Mouse (Mus musculus) stomach, embryonic 14.5 days (tissue): Measurements from ENCODE around the gene Gnat2. TPM values are rescaled to one million over a fixed set of nuclear protein-coding genes. Genes with fewer than 3 reads are reported as not detected.

ENCODE experiments used
- ATAC-seq: fragments of 200-750 bp; cut with Nextera tagmentation; 2 replicates; pipeline ENCODE4 v1.8.0; 2017; ENCODE audit warnings: low read depth, moderate TSS enrichment; ENCODE audit not compliant: insufficient number of reproducible peaks, insufficient read depth, low FRiP score
- H3K27ac ChIP-seq: fragments of 300-500 bp; sonication (generic); 2 replicates; pipeline ENCODE4 v1.5.1; 2014; ENCODE audit warnings: mild to moderate bottlenecking, low read length, moderate library complexity, mixed read lengths
- H3K27me3 ChIP-seq: fragments of 300-500 bp; sonication (generic); 2 replicates; pipeline ENCODE4 v1.6.1; 2014; ENCODE audit warnings: low read length, control low read depth, mixed read lengths; ENCODE audit not compliant: control insufficient read depth, insufficient read depth
- H3K36me3 ChIP-seq: fragments of 300-500 bp; sonication (generic); 2 replicates; pipeline ENCODE4 v1.6.1; 2014; ENCODE audit warnings: mild to moderate bottlenecking, control low read depth, low read length, moderate library complexity, mixed read lengths; ENCODE audit not compliant: control insufficient read depth, insufficient read depth
- H3K4me1 ChIP-seq: fragments of 300-500 bp; sonication (generic); 2 replicates; pipeline ENCODE4 v1.6.1; 2014; ENCODE audit warnings: low read length, control low read depth, mixed read lengths; ENCODE audit not compliant: control insufficient read depth, insufficient read depth
- H3K4me2 ChIP-seq: fragments of 300-500 bp; sonication (generic); replicated peaks from 2 replicates; pipeline ENCODE4 v1.6.1; 2014; ENCODE audit warnings: low read depth, low read length, control low read depth
- H3K4me3 ChIP-seq: fragments of 300-500 bp; sonication (generic); 2 replicates; pipeline ENCODE4 v1.5.1; 2014; ENCODE audit warnings: low read depth, low read length, control low read depth
- H3K9ac ChIP-seq: fragments of 300-500 bp; sonication (generic); replicated peaks from 2 replicates; pipeline ENCODE4 v1.6.1; 2014; ENCODE audit warnings: low read depth, mild to moderate bottlenecking, control low read depth, low read length, moderate library complexity, mixed read lengths
- H3K9me3 ChIP-seq: fragments of 300-500 bp; sonication (generic); 2 replicates; pipeline ENCODE4 v1.6.1; 2016; ENCODE audit warnings: low read depth, low read length, control low read depth; ENCODE audit not compliant: control insufficient read depth
- WGBS: fragments of 180-500 bp; shearing (Covaris S2); extraction: QIAGEN DNeasy Blood & Tissue Kit; methylation state at CpG from one replicate; pipeline ENCODE4 v1.1.7; 2014; 5-methylcytosine and 5-hydroxymethylcytosine counted together
- polyA plus RNA-seq: library from polyadenylated mRNA; unstranded; fragments of >200 nt; fragmentation: Nextera tagmentation; extraction: Ambion mirVana; gene quantifications from 2 replicates; pipeline ENCODE4 v1.2.1, GENCODE M21; 2014

Gene Gnat2
- polyA plus RNA-seq, 1 experiment from 2014 or later, result 0.51 TPM

- H3K27ac ChIP-seq, result no peak overlapping the region
- ATAC-seq, result no peak
- H3K36me3 ChIP-seq, result no peaks in the 10 kb centered on the region
- H3K27me3 ChIP-seq, result no peaks in the 10 kb centered on the region
- no peak overlapping the region for H3K4me3 ChIP-seq
- H3K4me1 ChIP-seq, result no peaks in the 10 kb centered on the region
- no peaks in the 10 kb centered on the region for H3K9me3 ChIP-seq
- H3K4me2 ChIP-seq, result no peak overlapping the region
- no peak overlapping the region for H3K9ac ChIP-seq
- 75% methylated on average over 9 of the region's 9 CpGs for WGBS
Observed at GRCm38 (mm10) chr3:108065551-108065950, 27.0 kb upstream of the Gnat2 start.

- H3K4me3 ChIP-seq, result no peak overlapping the region
- no peaks in the 10 kb centered on the region for H3K27me3 ChIP-seq
- no peaks in the 10 kb centered on the region for H3K9me3 ChIP-seq
- no peak overlapping the region for H3K9ac ChIP-seq
- 70% methylated on average over 6 of the region's 6 CpGs for WGBS
- no peak overlapping the region for H3K27ac ChIP-seq
- ATAC-seq, result no peak
- peaks cover 5% of the 10 kb centered on the region; the same call in 1 of the 2 replicates for H3K36me3 ChIP-seq
- no peak overlapping the region for H3K4me2 ChIP-seq
- H3K4me1 ChIP-seq, result no peaks in the 10 kb centered on the region
Observed at GRCm38 (mm10) chr3:108067370-108067934, 25.1 kb upstream of the Gnat2 start.

- Histone ChIP-seq H3K4me2 (no peak overlapping the region), H3K27ac (no peak overlapping the region), H3K4me3 (no peak overlapping the region), H3K36me3 (peaks cover 5% of the 10 kb centered on the region; the same call in 1 of the 2 replicates), H3K9me3 (no peaks in the 10 kb centered on the region), H3K27me3 (no peaks in the 10 kb centered on the region), H3K9ac (no peak overlapping the region), H3K4me1 (no peaks in the 10 kb centered on the region)
- ATAC-seq, result no peak
- 21% methylated on average over 1 of the region's 1 CpGs for WGBS
Observed at GRCm38 (mm10) chr3:108068826-108069225, 23.8 kb upstream of the Gnat2 start.

GRCm38 (mm10) chr3:108069231-108069870 is 23.2 kb upstream of the Gnat2 start:
- Histone ChIP-seq H3K27me3 (no peaks in the 10 kb centered on the region), H3K4me1 (no peaks in the 10 kb centered on the region), H3K4me2 (no peak overlapping the region), H3K36me3 (peaks cover 7% of the 10 kb centered on the region), H3K9ac (no peak overlapping the region), H3K4me3 (no peak overlapping the region), H3K27ac (no peak overlapping the region), H3K9me3 (no peaks in the 10 kb centered on the region)
- 53% methylated on average over 13 of the region's 13 CpGs for WGBS
- ATAC-seq, result 0 out of 2 replicates have a peak, but pooled peaks have one; percentile 68

GRCm38 (mm10) chr3:108070295-108071293 is 22.0 kb upstream of the Gnat2 start:
- H3K27me3 ChIP-seq, result no peaks in the 10 kb centered on the region
- no peak overlapping the region for H3K4me3 ChIP-seq
- H3K36me3 ChIP-seq, result peaks cover 19% of the 10 kb centered on the region
- no peaks in the 10 kb centered on the region for H3K4me1 ChIP-seq
- H3K9ac ChIP-seq, result no peak overlapping the region
- 65% methylated on average over 10 of the region's 10 CpGs for WGBS
- no peak overlapping the region for H3K27ac ChIP-seq
- H3K4me2 ChIP-seq, result no peak overlapping the region
- no peaks in the 10 kb centered on the region for H3K9me3 ChIP-seq
- no peak for ATAC-seq

GRCm38 (mm10) chr3:108072983-108073569 is 19.5 kb upstream of the Gnat2 start:
- no peaks in the 10 kb centered on the region for H3K27me3 ChIP-seq
- 71% methylated on average over 10 of the region's 10 CpGs for WGBS
- ATAC-seq, result no peak
- peaks cover 35% of the 10 kb centered on the region for H3K36me3 ChIP-seq
- no peak overlapping the region for H3K4me2 ChIP-seq
- H3K4me1 ChIP-seq, result no peaks in the 10 kb centered on the region
- no peak overlapping the region for H3K9ac ChIP-seq
- no peaks in the 10 kb centered on the region for H3K9me3 ChIP-seq
- no peak overlapping the region for H3K4me3 ChIP-seq
- H3K27ac ChIP-seq, result no peak overlapping the region

GRCm38 (mm10) chr3:108076836-108077235 is 15.8 kb upstream of the Gnat2 start:
- Histone ChIP-seq H3K4me1 (no peaks in the 10 kb centered on the region; the same call in 1 of the 2 replicates), H3K36me3 (peaks cover 50% of the 10 kb centered on the region), H3K4me3 (no peak overlapping the region), H3K9me3 (no peaks in the 10 kb centered on the region), H3K9ac (no peak overlapping the region), H3K4me2 (no peak overlapping the region), H3K27ac (no peak overlapping the region), H3K27me3 (no peaks in the 10 kb centered on the region)
- 94% methylated on average over 9 of the region's 9 CpGs for WGBS
- no peak for ATAC-seq

- Histone ChIP-seq H3K4me3 (no peak overlapping the region), H3K9me3 (no peaks in the 10 kb centered on the region), H3K36me3 (peaks cover 22% of the 10 kb centered on the region), H3K27ac (peak overlapping the region; percentile 10; the same call in 1 of the 2 replicates), H3K9ac (no peak overlapping the region), H3K4me2 (no peak overlapping the region), H3K27me3 (no peaks in the 10 kb centered on the region), H3K4me1 (peaks cover 27% of the 10 kb centered on the region)
- ATAC-seq, result no peak
- 56% methylated on average over 4 of the region's 4 CpGs for WGBS
Observed at GRCm38 (mm10) chr3:108081681-108082080, 10.9 kb upstream of the Gnat2 start.
